Mouse (Mus musculus) heart, adult 18-20 months (tissue): Measurements from ENCODE around the gene Armc6. TPM values are rescaled to one million over a fixed set of nuclear protein-coding genes. Genes with fewer than 3 reads are reported as not detected.
"Not testable (repeated sequence)": the region's sequence is repeated elsewhere in the genome, so short reads cannot be mapped to it uniquely, and the experiment has no call there.

Source experiments
- DNase-seq, 2 experiments: peaks; one replicate each; pipeline ENCODE4 v3.0.0; 2021 to 2022; ENCODE audit warnings: mixed read lengths in 1 of 2
- total RNA-seq, 2 experiments: library from RNA; stranded (reverse); gene quantifications; 2 replicates each; pipeline ENCODE4 v1.2.3; 2021

Armc6 gene
- total RNA-seq, 2 experiments from 2014 or later: 6.8 to 7.8 TPM

GRCm38 (mm10) chr8:70230837-70231236 is 3.4 kb downstream of the Armc6 start:
- DNase-seq: no peak

DNA sequence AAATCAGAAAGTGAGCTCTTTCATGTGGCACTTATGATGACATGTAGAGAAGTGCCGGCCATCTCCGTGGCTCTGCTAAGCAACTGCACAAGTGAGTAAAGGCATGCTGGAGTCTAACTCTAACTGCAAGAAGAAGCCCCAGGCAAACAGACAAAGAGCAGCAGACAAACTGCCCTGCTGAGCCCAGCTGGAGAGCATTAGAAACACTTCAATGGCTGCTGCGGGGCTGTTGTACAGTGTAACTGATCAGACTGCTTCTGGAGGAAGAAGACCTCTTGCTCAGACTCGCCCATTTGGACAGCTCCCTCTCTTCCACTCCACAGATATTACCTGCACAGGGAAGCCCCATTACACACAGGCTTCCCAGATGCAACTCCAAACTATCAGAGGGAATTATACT is 6.3 kb downstream of the Armc6 start:
- no peak for DNase-seq

DNA sequence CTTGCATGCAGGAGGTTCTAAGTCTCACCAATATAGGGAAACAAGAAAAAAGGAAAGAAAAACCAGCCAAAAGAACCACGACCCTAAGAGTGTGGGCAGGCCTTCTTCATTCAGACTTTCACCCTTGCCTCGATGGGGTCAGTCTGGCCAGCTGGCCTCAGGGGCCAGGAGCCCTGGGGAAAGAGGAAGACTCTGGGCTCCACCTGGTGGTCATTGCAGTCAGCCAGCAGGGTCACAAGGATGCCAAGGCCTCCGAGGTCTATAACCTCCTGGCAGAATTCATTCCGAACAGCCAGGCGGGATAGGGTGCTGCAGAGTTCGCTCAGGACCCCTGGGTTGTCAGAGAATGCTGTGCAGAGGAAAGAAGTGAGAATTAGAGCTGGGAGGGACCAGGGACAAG is 10.9 kb downstream of the Armc6 start:
- peak; percentile 57 to 78 for DNase-seq

DNA sequence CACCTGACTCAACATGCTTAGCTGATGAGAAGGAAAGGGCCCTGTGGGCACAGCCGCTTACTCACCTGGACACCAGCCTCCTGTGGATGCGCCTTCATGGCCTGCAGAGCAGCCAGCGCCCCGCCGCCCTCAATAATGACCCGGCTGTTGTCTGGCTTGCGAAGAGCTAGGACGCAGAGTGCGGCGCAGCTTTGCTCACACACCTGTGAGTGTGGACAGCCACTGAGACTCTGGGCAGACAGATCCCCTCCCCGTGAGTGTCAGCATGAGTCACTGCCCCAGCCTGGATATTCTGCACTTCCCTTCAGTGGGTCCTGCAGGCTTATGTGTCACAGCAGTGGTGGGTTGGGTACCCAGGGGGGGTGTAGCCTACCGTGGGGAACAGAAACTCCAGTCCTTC is 12.2 kb downstream of the Armc6 start:
- no peak for DNase-seq

- peak in 1 of 2 experiments; percentile 58 for DNase-seq
Observed at GRCm38 (mm10) chr8:70220911-70221310, 13.4 kb downstream of the Armc6 start.

DNA sequence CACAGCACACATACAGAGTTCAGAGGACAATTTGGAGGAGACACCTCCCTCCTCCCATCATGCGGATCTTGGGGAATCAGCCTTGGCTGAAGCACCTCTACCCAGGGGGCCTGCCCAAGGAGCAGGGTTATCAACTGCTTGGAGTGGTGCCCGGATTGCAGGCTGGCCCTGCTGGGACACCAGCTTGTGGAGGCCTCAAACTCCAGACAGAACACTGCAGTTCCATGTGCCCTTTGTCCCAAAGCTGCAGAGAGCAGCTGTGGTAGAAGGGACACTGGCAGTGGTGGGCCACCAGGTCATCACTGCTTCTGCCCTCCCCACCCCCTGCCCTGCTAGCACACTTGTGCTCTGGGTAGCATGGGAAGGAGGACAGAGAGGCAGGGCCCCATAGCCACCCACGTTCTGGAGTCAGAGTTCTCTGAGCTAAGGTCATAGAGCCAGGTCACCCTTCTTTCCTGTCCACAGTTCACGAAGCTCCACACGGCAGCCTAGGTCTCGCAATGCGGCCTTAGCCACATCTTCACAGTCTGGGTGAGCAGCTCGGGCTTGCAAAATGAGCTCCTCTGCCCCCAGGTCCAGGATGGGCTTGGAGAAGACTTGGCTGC is 13.9 kb downstream of the Armc6 start:
- DNase-seq: peak; percentile 61 to 68

GRCm38 (mm10) chr8:70219107-70219684 is 15.1 kb downstream of the Armc6 start:
- no peak for DNase-seq

- DNase-seq: no peak
Observed at GRCm38 (mm10) chr8:70217441-70217840, 16.8 kb downstream of the Armc6 start.

DNA sequence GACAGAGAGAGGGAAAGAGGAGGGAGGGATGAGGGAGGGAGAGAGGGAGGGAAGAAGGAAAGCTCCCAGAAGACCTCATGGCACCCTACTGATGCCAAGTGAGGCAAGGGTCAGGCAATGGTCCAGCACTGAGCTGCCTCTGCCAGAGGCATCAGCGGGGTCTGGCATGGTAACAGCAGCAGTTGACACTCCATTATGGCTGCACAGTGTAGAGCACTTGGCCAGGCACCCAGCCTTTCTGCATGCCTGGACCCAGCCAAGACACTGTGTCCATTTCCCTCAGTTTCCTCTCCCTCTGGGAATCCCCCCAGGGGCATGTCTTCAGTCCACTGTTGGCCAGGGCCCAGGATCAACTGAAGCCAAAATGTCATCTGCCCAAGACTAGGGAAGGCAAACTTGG is 17.7 kb downstream of the Armc6 start:
- peak; percentile 85 to 90 for DNase-seq

- not testable (repeated sequence) for DNase-seq
Observed at GRCm38 (mm10) chr8:70216161-70216560, 18.1 kb downstream of the Armc6 start.

DNA sequence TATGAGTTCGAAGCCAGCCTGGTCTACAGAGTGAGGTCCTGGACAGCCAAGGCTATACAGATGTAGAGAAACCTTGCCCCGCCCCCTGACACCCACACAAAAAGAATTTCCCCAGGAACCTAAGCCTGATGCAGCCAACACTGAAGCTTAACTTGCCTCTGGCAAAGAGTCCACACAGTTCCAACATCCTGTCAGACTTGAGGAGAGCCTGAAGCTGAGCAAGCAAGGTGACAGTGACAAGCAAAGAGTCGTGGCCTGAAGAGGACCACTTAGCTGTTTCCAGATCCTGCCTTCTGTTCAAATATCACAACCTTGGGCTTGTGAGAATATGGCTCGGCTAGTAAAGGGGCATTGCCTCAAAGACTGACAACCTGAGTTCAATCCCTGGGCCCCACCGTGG is 19.2 kb downstream of the Armc6 start:
- no peak for DNase-seq

GRCm38 (mm10) chr8:70214411-70214810 is 19.9 kb downstream of the Armc6 start:
- DNase-seq: no peak

- DNase-seq: peak; percentile 98 to 99
Observed at GRCm38 (mm10) chr8:70212112-70213055, 21.9 kb downstream of the Armc6 start, which contains the start of gene Slc25a42. Gene Slc25a42 (minus strand): TSS chr8:70212305.

- no peak for DNase-seq
Observed at GRCm38 (mm10) chr8:70211726-70212111, 22.5 kb downstream of the Armc6 start.

GRCm38 (mm10) chr8:70211275-70211674 is 23.0 kb downstream of the Armc6 start:
- no peak for DNase-seq

- no peak for DNase-seq
Observed at GRCm38 (mm10) chr8:70210538-70210937, 23.7 kb downstream of the Armc6 start.

- no peak for DNase-seq
Observed at GRCm38 (mm10) chr8:70208130-70208529, 26.1 kb downstream of the Armc6 start.

- no peak for DNase-seq
Observed at GRCm38 (mm10) chr8:70204757-70205156, 29.5 kb downstream of the Armc6 start.

DNA sequence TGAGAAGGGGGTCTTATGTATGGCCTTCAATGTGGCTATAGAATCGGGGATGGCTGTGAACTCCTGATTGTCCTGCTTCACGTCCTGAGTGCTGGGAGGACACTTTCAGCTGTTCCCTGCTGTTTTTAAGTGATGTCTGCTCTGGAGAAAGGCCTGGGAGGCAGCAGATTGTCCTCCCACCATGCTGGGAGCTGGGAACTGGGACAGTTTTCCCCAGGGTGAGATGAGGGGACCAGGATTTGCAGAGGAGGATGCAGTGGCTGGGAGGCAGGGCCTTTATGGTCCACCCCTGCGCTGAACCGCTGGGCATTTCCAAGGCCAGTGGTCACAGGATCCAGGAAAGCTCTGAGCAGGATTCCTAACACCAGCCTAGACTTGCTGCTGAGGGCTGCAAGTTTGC is 31.2 kb downstream of the Armc6 start:
- DNase-seq: no peak

GRCm38 (mm10) chr8:70201417-70201816 is 32.8 kb downstream of the Armc6 start:
- DNase-seq: no peak

DNA sequence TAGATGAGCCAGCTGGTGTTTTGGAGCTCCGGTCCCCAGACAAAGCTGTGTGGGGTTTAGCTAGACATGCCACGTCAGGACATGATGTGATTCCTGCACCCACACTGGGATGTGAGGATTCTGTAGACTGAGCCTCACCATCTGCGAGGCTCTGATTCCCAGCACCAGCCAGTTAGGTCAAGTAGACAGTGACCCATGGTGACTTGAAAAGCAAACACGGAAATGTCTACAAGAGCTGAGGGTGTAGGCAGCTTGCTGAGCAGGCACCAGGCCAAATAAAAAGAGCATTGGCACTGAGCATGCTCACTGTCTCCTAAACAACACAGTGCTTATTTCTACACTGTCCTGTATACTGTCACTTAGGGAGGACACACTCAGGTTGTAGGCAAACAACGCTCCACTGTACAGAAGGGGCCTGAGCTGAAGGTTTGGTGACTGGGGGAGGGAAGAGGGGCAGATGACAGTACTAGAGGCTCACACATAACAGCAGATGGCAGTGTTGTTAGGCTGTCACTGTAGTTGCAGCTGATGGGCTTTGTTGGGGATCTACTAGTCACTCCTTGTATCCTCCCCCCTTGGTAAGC is 34.1 kb downstream of the Armc6 start:
- DNase-seq: peak; percentile 46 to 57

- no peak for DNase-seq
Observed at GRCm38 (mm10) chr8:70197603-70198002, 36.7 kb downstream of the Armc6 start.

DNA sequence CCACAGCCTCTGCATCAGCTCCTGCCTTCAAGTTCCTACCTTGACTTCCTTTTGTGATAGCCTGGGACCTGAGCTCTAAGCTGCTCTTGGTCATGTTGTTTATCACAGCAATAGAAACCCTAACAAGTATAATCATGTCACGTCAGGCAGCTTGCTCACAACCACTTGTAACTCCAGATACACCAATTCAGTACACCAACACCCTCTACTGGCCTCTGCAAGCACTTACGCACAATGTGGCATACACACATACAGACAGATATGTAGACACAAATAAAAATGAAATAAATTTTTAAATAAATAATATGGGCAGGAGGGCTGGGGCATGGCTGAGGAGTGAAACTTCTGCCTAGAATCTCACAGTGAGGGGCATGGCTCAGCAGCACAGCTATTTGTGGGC is 38.5 kb downstream of the Armc6 start:
- DNase-seq: no peak
